Mouse (Mus musculus) urinary bladder, postnatal 36 days (tissue): ENCODE measurements around the gene Eml6.

Experiments
- DNase-seq, 2 experiments: peaks; one replicate each; pipeline ENCODE4 v3.0.0; 2022; ENCODE audit warnings: low spot score in 2 of 2, mixed read lengths in 1 of 2

The Eml6 gene

GRCm38 (mm10) chr11:29748750-29749467, 276.9 kb downstream of the Eml6 start:
- no peak for DNase-seq

DNA sequence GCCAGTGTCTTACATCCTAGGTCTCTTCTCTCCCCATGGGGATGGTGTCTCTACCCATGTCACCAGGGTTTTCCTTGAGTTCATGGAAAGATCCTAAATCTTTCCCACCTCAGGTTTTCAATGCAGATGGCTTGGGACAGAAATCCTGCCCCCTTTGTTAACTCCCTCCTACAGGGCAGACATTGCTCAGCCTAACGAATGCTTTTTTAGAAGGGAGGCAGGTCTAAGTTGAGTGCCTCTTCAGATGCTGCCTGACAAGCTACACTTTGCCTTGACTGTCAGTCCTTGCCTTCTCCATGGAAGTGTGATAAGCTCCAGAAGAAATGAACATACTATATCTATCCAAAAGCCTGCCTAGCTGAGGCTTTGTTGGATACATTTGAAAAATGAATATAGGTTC, 278.0 kb downstream of the Eml6 start:
- DNase-seq = no peak

GRCm38 (mm10) chr11:29747365-29747764, 278.5 kb downstream of the Eml6 start:
- DNase-seq = no peak

DNA sequence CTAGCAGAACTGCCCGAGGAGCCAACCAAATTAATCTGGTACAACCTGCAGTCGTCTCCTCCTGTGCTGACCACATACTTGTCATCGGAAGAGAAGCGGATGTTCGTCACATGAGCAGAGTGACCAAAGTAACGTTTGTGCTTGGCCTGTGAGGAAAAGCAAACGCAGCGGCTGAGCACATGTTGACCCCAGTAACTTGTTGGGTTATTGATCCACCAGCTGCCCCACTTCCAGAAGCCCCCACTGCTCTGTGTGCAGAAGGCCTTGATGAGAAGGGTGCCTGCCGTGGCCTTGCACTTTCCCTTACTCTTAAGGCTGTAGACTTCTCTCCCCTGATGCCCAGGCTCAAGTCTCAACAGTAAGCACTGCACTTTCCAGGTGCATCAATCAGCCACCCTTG, 279.6 kb downstream of the Eml6 start:
- no peak for DNase-seq

DNA sequence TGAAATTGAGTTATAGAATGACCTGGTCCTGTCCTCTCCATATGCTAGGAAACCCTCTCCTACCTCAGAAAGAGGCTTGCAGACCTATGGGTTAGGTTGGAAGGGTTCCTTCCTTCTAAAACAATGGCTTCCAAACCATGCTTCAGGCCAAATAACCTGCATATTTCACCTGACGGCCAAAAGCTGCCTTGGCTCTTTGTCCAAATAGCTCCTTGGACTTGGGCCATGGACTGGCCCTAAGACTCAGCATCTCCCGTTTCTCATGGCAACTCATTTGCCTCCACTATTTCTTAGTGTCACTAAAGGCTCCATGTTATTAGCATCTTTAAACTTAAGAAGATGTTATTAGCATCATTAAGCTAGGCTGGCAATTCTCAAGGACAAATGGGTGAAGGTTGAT, 280.3 kb downstream of the Eml6 start:
- no peak for DNase-seq

GRCm38 (mm10) chr11:29744760-29745430, 280.9 kb downstream of the Eml6 start:
- no peak for DNase-seq

- DNase-seq = no peak
Observed at GRCm38 (mm10) chr11:29739752-29740151, 286.1 kb downstream of the Eml6 start.

GRCm38 (mm10) chr11:29727901-29728300, 297.9 kb downstream of the Eml6 start:
- no peak for DNase-seq

- no peak for DNase-seq
Observed at GRCm38 (mm10) chr11:29725610-29726009, 300.2 kb downstream of the Eml6 start.

- DNase-seq = no peak
Observed at GRCm38 (mm10) chr11:29725167-29725566, 300.7 kb downstream of the Eml6 start.

DNA sequence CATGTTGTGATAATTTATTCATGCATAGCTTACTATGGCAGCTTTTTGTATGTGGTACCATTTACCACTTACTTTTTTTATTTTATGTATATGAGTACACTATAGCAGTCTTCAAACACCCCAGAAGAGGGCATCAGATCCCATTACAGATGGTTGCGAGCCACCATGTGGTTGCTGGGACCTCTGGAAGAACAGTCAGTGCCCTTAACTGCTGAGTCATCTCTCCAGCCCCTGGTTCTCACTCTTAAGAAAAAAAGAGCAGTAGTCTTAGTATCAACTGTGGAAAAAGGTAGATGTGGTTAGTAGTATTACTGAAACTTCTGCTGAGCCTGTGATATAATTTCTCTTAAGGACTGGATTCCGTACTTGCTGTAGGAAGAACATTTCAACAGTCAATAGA, 301.6 kb downstream of the Eml6 start:
- no peak for DNase-seq

- DNase-seq = no peak
Observed at GRCm38 (mm10) chr11:29719597-29719996, 306.2 kb downstream of the Eml6 start.

DNA sequence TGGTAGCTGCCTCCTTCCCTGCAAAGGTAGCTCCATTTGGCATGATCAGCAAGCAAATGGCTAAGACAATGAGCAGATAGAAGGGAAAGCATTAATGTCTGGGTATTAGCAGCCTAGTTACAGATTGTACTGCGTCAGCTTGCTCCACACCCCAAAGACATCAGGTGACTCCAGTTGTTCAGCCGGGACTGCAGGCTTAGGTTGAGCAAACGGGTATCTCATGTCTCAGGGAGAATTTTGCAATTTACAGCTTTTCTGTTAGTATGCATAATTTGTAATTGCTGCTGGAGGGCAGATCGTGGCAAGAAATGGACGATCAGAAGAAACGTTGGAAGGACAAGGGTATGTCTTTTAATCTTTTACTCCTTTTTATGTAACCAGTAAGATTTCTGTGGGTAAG, 307.3 kb downstream of the Eml6 start:
- peak; percentile 26 to 28 for DNase-seq

GRCm38 (mm10) chr11:29715499-29715898, 310.3 kb downstream of the Eml6 start:
- no peak for DNase-seq

DNA sequence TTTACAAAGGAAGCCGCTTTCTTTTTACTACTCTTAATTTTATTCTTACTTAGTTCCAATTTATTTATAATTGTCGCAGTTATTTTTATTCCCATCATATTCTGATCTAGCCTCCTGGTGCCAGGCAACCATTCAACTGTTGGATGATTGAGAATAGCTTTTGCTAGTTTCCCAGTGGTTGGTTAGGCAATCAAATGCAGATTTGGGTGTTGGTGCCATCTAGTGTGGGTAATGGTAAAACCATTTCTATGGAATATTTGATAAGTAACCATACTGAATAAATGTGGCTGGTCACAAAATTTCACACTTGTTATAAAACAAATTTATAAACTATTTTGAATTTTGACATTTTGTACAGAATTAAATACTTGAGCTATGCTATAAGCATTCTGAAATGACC, 311.0 kb downstream of the Eml6 start:
- DNase-seq = no peak

- no peak for DNase-seq
Observed at GRCm38 (mm10) chr11:29714114-29714513, 311.7 kb downstream of the Eml6 start.

DNA sequence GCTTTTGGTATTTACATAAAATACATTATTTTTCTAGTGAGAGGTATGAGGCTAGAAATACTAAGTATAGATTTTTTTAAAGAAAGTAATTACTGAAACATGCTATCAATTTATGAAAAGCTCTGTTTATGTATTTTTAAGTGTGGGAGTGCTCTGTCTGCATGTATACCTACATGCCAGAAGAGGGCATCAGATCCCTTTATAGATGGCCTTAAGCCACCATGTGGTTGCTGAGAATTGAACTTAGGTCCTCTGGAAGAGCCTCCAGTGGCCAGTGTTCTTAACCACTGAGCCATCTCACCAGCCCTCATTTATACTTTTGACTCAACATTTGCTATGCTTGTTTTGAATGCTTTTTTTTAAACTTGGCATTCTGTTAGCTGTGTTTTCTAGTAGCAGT, 316.3 kb downstream of the Eml6 start:
- DNase-seq = no peak

DNA sequence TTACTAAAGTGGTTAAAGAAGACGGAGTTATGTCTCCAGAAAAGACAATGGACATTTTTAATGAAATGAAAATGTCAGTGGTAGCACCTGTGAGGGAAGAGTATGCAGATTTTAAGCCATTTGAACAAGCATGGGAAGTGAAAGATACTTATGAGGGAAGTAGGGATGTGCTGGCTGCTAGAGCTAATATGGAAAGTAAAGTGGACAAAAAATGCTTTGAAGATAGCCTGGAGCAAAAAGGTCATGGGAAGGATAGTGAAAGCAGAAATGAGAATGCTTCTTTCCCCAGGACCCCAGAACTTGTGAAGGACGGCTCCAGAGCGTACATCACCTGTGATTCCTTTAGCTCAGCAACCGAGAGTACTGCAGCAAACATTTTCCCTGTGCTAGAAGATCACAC, 319.0 kb downstream of the Eml6 start:
- DNase-seq = no peak

- no peak for DNase-seq
Observed at GRCm38 (mm10) chr11:29705263-29705662, 320.6 kb downstream of the Eml6 start.

DNA sequence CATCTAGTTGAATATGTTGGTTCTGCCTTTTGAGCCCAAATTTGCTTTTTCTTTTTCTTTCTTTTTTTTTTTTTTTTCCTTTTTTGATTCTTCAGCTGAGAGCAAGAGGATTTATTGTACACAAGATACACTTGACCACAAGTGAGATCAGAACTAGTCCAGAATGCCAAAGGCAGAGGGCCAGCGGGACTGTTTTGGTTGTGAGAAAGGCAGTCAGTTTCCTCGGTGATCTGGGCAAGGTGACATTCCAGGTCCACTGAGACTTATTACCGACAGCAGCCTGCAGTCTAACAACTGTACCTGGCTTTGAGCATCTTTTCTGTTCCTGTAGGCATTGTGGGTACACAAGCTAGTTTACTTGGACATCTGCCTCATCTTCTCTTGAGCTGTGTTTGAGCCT, 323.1 kb downstream of the Eml6 start:
- DNase-seq = no peak

DNA sequence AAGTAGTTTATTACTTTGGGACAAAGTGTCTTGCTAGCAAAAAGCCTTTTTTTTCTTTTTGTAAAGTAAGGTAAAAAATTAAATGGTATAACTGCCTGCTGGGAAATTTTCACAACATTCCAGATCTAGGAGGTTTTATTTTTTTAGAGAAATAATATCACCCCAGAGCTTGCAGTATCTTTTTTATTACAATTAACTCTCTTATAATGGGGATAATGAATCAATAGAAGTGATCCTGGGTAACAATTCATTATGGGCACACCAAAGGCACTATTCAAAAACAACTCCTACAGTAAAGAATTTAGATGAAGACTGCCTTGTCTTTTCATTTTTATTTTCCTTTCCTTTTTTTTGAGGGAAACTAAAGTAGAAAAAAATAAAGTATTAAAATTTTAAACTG, 331.1 kb downstream of the Eml6 start:
- DNase-seq = no peak

- peak; percentile 86 to 88 for DNase-seq
Observed at GRCm38 (mm10) chr11:29693576-29694410, 332.0 kb downstream of the Eml6 start.
